Mouse (Mus musculus): ENCODE results near the gene Gm21964. TPM values are rescaled to one million over a fixed set of nuclear protein-coding genes. Genes with fewer than 3 reads are reported as not detected.

Gene Gm21964
- not detected for total RNA-seq (2021)
- long read RNA-seq, experiment 1 = 0 reads
- long read RNA-seq, experiment 2 = 0 reads

GRCm38 (mm10) chr8:110100907-110101306 lies at the start of gene Gm21964:
Gene Gm21964 (plus strand): TSS chr8:110101207.
- DNase-seq = no peak

- DNase-seq = no peak
Measured at GRCm38 (mm10) chr8:110051208-110051607, 49.8 kb upstream of the Gm21964 start.

- DNase-seq = no peak
Measured at GRCm38 (mm10) chr8:110058207-110058606, 42.8 kb upstream of the Gm21964 start.

- no peak for DNase-seq
Measured at GRCm38 (mm10) chr8:110064161-110064560, 36.8 kb upstream of the Gm21964 start.

GRCm38 (mm10) chr8:110064606-110065365 lies 36.2 kb upstream of the Gm21964 start:
- no peak for DNase-seq

- no peak for DNase-seq
Measured at GRCm38 (mm10) chr8:110065676-110066075, 35.3 kb upstream of the Gm21964 start.

- DNase-seq = no peak
Measured at GRCm38 (mm10) chr8:110069706-110070105, 31.3 kb upstream of the Gm21964 start.

GRCm38 (mm10) chr8:110071600-110071999 lies 29.4 kb upstream of the Gm21964 start:
- peak; percentile 78 for DNase-seq

- no peak for DNase-seq
Measured at GRCm38 (mm10) chr8:110074496-110074895, 26.5 kb upstream of the Gm21964 start.

GRCm38 (mm10) chr8:110079282-110080221 lies 21.5 kb upstream of the Gm21964 start, which contains the start of gene Zfp612:
Gene Zfp612 (plus strand): TSS chr8:110079746.
- DNase-seq = peak; percentile 83

GRCm38 (mm10) chr8:110082416-110083105 lies 18.4 kb upstream of the Gm21964 start:
- DNase-seq = no peak

- peak; percentile 30 for DNase-seq
Measured at GRCm38 (mm10) chr8:110091869-110092268, 9.1 kb upstream of the Gm21964 start.

GRCm38 (mm10) chr8:110101676-110102075 lies 669 bp downstream of the Gm21964 start:
- no peak for DNase-seq

GRCm38 (mm10) chr8:110102653-110103052 lies 1.6 kb downstream of the Gm21964 start, which contains the start of gene Gm17720:
Gene Gm17720 (minus strand): TSS chr8:110102753.
- DNase-seq = no peak

GRCm38 (mm10) chr8:110119715-110120114 lies 18.7 kb downstream of the Gm21964 start:
- peak; percentile 47 for DNase-seq

- DNase-seq = peak; percentile 87
Measured at GRCm38 (mm10) chr8:110130537-110130936, 29.5 kb downstream of the Gm21964 start.

- DNase-seq = no peak
Measured at GRCm38 (mm10) chr8:110134236-110134635, 33.2 kb downstream of the Gm21964 start.

GRCm38 (mm10) chr8:110135515-110135914 lies 34.5 kb downstream of the Gm21964 start:
- DNase-seq = no peak

- DNase-seq = no peak
Measured at GRCm38 (mm10) chr8:110140156-110140555, 39.1 kb downstream of the Gm21964 start.

- DNase-seq = no peak
Measured at GRCm38 (mm10) chr8:110140770-110141169, 39.8 kb downstream of the Gm21964 start.

- DNase-seq = peak; percentile 63
Measured at GRCm38 (mm10) chr8:110145538-110145937, 44.5 kb downstream of the Gm21964 start.

GRCm38 (mm10) chr8:110152951-110153350 lies 51.9 kb downstream of the Gm21964 start:
- DNase-seq = no peak
